Mouse (Mus musculus) limb, embryonic 15.5 days (tissue): ENCODE measurements around the gene Fam98b. TPM values are rescaled to one million over a fixed set of nuclear protein-coding genes. Genes with fewer than 3 reads are reported as not detected.

ENCODE experiments used
- ATAC-seq: fragments of 200-750 bp; cut with Nextera tagmentation; 2 replicates; pipeline ENCODE4 v1.8.0; 2017; ENCODE audit warnings: low read depth, moderate TSS enrichment; ENCODE audit not compliant: insufficient number of reproducible peaks, low FRiP score, low TSS enrichment
- H3K27ac ChIP-seq: fragments of 300-500 bp; sonication (generic); 2 replicates; pipeline ENCODE4 v1.5.1; 2015; ENCODE audit warnings: moderate library complexity, mild to moderate bottlenecking, inconsistent platforms
- H3K27me3 ChIP-seq: fragments of 300-500 bp; sonication (generic); 2 replicates; pipeline ENCODE4 v1.6.1; 2015; ENCODE audit warnings: inconsistent platforms
- H3K36me3 ChIP-seq: fragments of 300-500 bp; sonication (generic); 2 replicates; pipeline ENCODE4 v1.6.1; 2015; ENCODE audit warnings: inconsistent platforms
- H3K4me1 ChIP-seq: fragments of 300-500 bp; sonication (generic); 2 replicates; pipeline ENCODE4 v1.6.1; 2015; ENCODE audit warnings: inconsistent platforms
- H3K4me2 ChIP-seq: fragments of 300-500 bp; sonication (generic); 2 replicates; pipeline ENCODE4 v1.6.1; 2015; ENCODE audit warnings: mild to moderate bottlenecking, inconsistent platforms
- H3K4me3 ChIP-seq: fragments of 300-500 bp; sonication (generic); 2 replicates; pipeline ENCODE4 v1.5.1; 2015; ENCODE audit warnings: mild to moderate bottlenecking, inconsistent platforms
- H3K9ac ChIP-seq: fragments of 300-500 bp; sonication (generic); 2 replicates; pipeline ENCODE4 v1.6.1; 2015; ENCODE audit warnings: inconsistent platforms
- H3K9me3 ChIP-seq: fragments of 300-500 bp; sonication (generic); 2 replicates; pipeline ENCODE4 v1.6.1; 2016; ENCODE audit warnings: inconsistent platforms
- WGBS: fragments of 180-500 bp; shearing (Covaris S2); methylation state at CpG from one replicate; pipeline ENCODE4 v1.1.7; 2015; 5-methylcytosine and 5-hydroxymethylcytosine counted together
- polyA plus RNA-seq: library from polyadenylated mRNA; unstranded; fragments of >200 nt; fragmentation: Nextera tagmentation; extraction: Ambion mirVana; gene quantifications from 2 replicates; pipeline ENCODE4 v1.2.1, GENCODE M21; 2015

Gene Fam98b
- polyA plus RNA-seq, 1 experiment from 2014 or later: 10.4 TPM

DNA sequence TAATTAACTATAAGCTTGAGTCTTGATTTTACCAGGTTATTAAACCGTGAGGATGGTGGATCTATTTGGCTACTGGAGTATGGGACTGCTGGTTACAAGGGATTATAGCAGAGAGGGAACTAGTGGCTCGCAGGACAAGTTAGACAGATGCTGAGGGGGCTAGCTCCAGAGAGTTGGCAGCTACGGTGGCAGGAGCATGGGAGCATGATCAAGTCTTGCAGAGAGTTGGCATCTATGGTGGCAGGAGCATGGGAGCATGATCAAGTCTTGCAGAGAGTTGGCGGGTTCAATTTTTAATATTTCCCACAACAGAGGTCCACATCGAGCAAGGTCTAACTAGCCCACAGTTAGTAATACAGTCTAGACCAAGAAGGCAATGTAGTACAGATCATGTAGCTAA, 55.4 kb downstream of the Fam98b start:
- no peak overlapping the region for H3K4me2 ChIP-seq
- no peaks in the 10 kb centered on the region for H3K4me1 ChIP-seq
- no peak for ATAC-seq
- 90% methylated on average over 5 of the region's 5 CpGs for WGBS
- H3K9ac ChIP-seq: no peak overlapping the region
- no peaks in the 10 kb centered on the region for H3K9me3 ChIP-seq
- no peak overlapping the region for H3K27ac ChIP-seq
- H3K36me3 ChIP-seq: no peaks in the 10 kb centered on the region
- H3K27me3 ChIP-seq: no peaks in the 10 kb centered on the region
- H3K4me3 ChIP-seq: no peak overlapping the region

DNA sequence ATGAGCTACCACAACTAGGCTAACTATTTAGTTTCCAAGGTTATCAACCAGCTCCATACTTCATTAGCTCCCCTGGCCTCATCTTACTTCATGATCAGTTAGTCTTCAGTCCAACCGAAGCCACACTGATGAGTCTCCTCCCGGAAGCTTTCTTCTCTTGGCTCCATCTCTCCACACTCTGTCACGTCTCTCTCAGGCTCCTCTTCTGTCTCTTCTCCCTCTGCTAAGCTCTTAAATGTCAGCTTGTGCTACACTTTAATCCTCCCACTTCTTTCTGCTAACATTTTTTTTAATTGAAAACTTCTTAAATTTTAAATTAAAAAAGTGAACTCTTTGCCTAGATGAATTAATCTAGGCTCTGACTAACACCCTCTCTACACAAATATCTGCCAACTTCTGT, 58.4 kb downstream of the Fam98b start:
- no peaks in the 10 kb centered on the region for H3K36me3 ChIP-seq

GRCm38 (mm10) chr2:117309046-117309445, 59.5 kb downstream of the Fam98b start:
- H3K4me3 ChIP-seq: no peak overlapping the region
- no peak overlapping the region for H3K9ac ChIP-seq
- WGBS: 81% methylated on average over 2 of the region's 2 CpGs
- no peaks in the 10 kb centered on the region for H3K4me1 ChIP-seq
- no peak overlapping the region for H3K4me2 ChIP-seq
- no peaks in the 10 kb centered on the region for H3K36me3 ChIP-seq
- no peak overlapping the region for H3K27ac ChIP-seq
- no peaks in the 10 kb centered on the region for H3K9me3 ChIP-seq
- ATAC-seq: no peak
- no peaks in the 10 kb centered on the region for H3K27me3 ChIP-seq

More for the DNA sequence above, 58.4 kb downstream of the Fam98b start:
- H3K27me3 ChIP-seq: no peaks in the 10 kb centered on the region
- H3K4me3 ChIP-seq: no peak overlapping the region
- no peaks in the 10 kb centered on the region for H3K9me3 ChIP-seq
- ATAC-seq: no peak
- H3K9ac ChIP-seq: no peak overlapping the region
- 90% methylated on average over 3 of the region's 3 CpGs for WGBS
- no peak overlapping the region for H3K4me2 ChIP-seq
- no peak overlapping the region for H3K27ac ChIP-seq
- no peaks in the 10 kb centered on the region for H3K4me1 ChIP-seq

DNA sequence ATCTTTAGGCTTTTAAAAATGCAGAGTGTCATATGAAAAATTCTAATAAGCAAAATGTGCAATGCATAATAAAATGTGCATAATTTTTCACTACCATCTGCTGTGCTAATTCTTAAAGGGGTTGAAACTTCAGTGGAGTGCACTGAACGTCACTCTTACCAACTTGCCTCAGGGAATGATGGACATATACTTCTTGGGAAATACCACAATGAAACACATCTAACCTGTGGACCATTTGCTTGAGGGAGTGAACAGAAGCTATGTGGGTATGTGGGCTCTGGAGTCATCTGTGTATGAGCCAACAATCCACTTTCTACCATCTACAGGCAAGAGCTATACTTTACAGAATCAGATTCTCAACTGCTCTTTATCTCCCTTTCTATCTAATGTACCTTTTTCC, 61.8 kb downstream of the Fam98b start:
- no peaks in the 10 kb centered on the region for H3K4me1 ChIP-seq
- H3K27ac ChIP-seq: no peak overlapping the region
- no peak for ATAC-seq
- no peak overlapping the region for H3K4me2 ChIP-seq
- 57% methylated on average over 1 of the region's 1 CpGs for WGBS
- no peaks in the 10 kb centered on the region for H3K9me3 ChIP-seq
- H3K9ac ChIP-seq: no peak overlapping the region
- H3K36me3 ChIP-seq: no peaks in the 10 kb centered on the region
- H3K4me3 ChIP-seq: no peak overlapping the region
- H3K27me3 ChIP-seq: no peaks in the 10 kb centered on the region

DNA sequence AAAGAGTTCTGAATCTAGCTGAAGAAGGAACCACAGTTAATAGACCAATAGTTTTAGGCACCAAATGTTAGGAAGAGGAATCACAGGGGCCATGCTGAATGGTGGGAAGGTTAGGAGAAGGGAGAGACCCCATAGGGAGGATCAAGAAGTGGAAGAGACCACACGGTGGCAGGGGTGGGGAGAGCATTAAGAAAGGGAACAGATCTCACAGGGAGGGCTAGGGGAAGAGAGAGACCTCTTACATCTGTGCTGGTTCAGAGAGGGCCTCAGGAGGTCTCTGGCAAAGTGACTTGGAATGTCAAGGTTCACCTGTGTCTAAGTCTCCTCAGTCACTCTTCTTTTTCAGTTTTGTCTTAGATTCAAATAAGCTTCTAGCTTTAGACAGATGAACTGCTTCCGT, 62.5 kb downstream of the Fam98b start:
- H3K4me3 ChIP-seq: no peak overlapping the region

DNA sequence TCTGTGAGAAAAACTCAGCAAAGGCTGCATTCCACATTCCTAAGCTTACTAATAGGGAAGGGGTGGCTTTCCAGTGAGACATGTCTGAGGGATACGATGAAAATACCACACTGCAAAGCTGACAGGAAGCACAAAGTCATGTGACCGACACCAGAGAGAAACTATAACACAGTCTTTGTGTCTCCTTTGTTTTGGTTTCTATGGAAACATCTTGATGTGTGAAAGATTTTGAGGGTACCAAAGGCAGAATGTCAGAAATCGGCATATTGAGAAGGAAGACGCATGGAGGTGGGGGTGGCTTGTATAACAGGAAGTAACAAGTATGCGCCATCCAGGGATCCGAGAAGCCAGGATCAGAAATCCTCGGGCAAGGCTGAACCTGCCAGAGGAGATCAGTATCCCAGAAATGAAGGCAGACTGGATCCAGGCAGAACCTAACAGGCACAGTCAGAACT, 62.9 kb downstream of the Fam98b start:
- H3K36me3 ChIP-seq: no peaks in the 10 kb centered on the region
- no peak overlapping the region for H3K4me2 ChIP-seq
- no peak overlapping the region for H3K4me3 ChIP-seq
- H3K27ac ChIP-seq: peak overlapping the region; percentile 3; the same call in 1 of the 2 replicates
- H3K4me1 ChIP-seq: no peaks in the 10 kb centered on the region
- H3K27me3 ChIP-seq: no peaks in the 10 kb centered on the region
- WGBS: 57% methylated on average over 7 of the region's 7 CpGs
- no peak overlapping the region for H3K9ac ChIP-seq
- no peaks in the 10 kb centered on the region for H3K9me3 ChIP-seq
- ATAC-seq: no peak

More for the DNA sequence above, 62.5 kb downstream of the Fam98b start:
- Histone ChIP-seq H3K9ac (no peak overlapping the region), H3K4me1 (no peaks in the 10 kb centered on the region), H3K36me3 (no peaks in the 10 kb centered on the region), H3K9me3 (no peaks in the 10 kb centered on the region), H3K27me3 (no peaks in the 10 kb centered on the region), H3K27ac (peak overlapping the region; percentile 3; the same call in 1 of the 2 replicates), H3K4me2 (no peak overlapping the region)
- no peak for ATAC-seq
- 50% methylated on average over 2 of the region's 2 CpGs for WGBS

GRCm38 (mm10) chr2:117313586-117314235, 64.2 kb downstream of the Fam98b start:
- no peaks in the 10 kb centered on the region for H3K9me3 ChIP-seq
- no peaks in the 10 kb centered on the region for H3K27me3 ChIP-seq
- H3K4me2 ChIP-seq: no peak overlapping the region
- H3K36me3 ChIP-seq: no peaks in the 10 kb centered on the region
- H3K27ac ChIP-seq: no peak overlapping the region
- no peaks in the 10 kb centered on the region for H3K4me1 ChIP-seq
- WGBS: 88% methylated on average over 5 of the region's 5 CpGs
- H3K4me3 ChIP-seq: no peak overlapping the region
- ATAC-seq: no peak
- no peak overlapping the region for H3K9ac ChIP-seq

GRCm38 (mm10) chr2:117318991-117319390, 69.5 kb downstream of the Fam98b start:
- Histone ChIP-seq H3K4me1 (no peaks in the 10 kb centered on the region), H3K27me3 (no peaks in the 10 kb centered on the region), H3K4me2 (no peak overlapping the region), H3K4me3 (no peak overlapping the region), H3K9ac (no peak overlapping the region), H3K36me3 (no peaks in the 10 kb centered on the region), H3K27ac (no peak overlapping the region), H3K9me3 (no peaks in the 10 kb centered on the region)
- 80% methylated on average over 3 of the region's 3 CpGs for WGBS
- no peak for ATAC-seq

Other genes with a start within 250 kb of the Fam98b start
- gene Spred1, start 128.4 kb upstream of the Fam98b start, polyA plus RNA-seq: 12.4 and 16.5 TPM in 2 replicates
- 1.2 and 1.3 TPM in 2 replicates for gene Rasgrp1, start 93.3 kb downstream of the Fam98b start, polyA plus RNA-seq